Mouse (Mus musculus) limb, embryonic 14.5 days (tissue): Measurements from ENCODE around the gene Ptprn2. TPM values are rescaled to one million over a fixed set of nuclear protein-coding genes. Genes with fewer than 3 reads are reported as not detected.

ENCODE experiments used
- ATAC-seq: fragments of 200-750 bp; cut with Nextera tagmentation; 2 replicates; pipeline ENCODE4 v1.8.0; 2017; ENCODE audit warnings: low read depth, moderate number of reproducible peaks, moderate TSS enrichment; ENCODE audit not compliant: low FRiP score
- DNase-seq: peaks from one replicate; pipeline ENCODE4 v3.0.0-alpha.2; 2015; ENCODE audit warnings: low spot score
- H3K27ac ChIP-seq: fragments of 300-500 bp; sonication (generic); replicated peaks from 2 replicates; pipeline ENCODE4 v1.5.1; 2014; ENCODE audit warnings: low read depth, mild to moderate bottlenecking, low read length, moderate library complexity, mixed read lengths
- H3K27me3 ChIP-seq: fragments of 300-500 bp; sonication (generic); 2 replicates; pipeline ENCODE4 v1.6.1; 2014; ENCODE audit warnings: low read length, mixed read lengths; ENCODE audit not compliant: control insufficient read depth, insufficient read depth
- H3K36me3 ChIP-seq: fragments of 300-500 bp; sonication (generic); 2 replicates; pipeline ENCODE4 v1.6.1; 2014; ENCODE audit warnings: mild to moderate bottlenecking, low read length, moderate library complexity, mixed read lengths; ENCODE audit not compliant: control insufficient read depth, insufficient read depth
- H3K4me1 ChIP-seq: fragments of 300-500 bp; sonication (generic); 2 replicates; pipeline ENCODE4 v1.6.1; 2014; ENCODE audit warnings: antibody characterized with exemption, low read length, mixed read lengths; ENCODE audit not compliant: control insufficient read depth, insufficient read depth
- H3K4me2 ChIP-seq: fragments of 300-500 bp; sonication (generic); replicated peaks from 2 replicates; pipeline ENCODE4 v1.6.1; 2014; ENCODE audit warnings: low read depth, mild to moderate bottlenecking, low read length, moderate library complexity; ENCODE audit not compliant: severe bottlenecking
- H3K4me3 ChIP-seq: fragments of 300-500 bp; sonication (generic); replicated peaks from 2 replicates; pipeline ENCODE4 v1.5.1; 2014; ENCODE audit warnings: low read length
- H3K9ac ChIP-seq: fragments of 300-500 bp; sonication (generic); 2 replicates; pipeline ENCODE4 v1.6.1; 2014; ENCODE audit warnings: mild to moderate bottlenecking, low read depth, low read length, moderate library complexity; ENCODE audit not compliant: severe bottlenecking
- H3K9me3 ChIP-seq: fragments of 300-500 bp; sonication (generic); 2 replicates; pipeline ENCODE4 v1.6.1; 2016; ENCODE audit warnings: low read length; ENCODE audit not compliant: control insufficient read depth
- POLR2A ChIP-seq: fragments of 200-500 bp; IDR thresholded peaks from 2 replicates; pipeline ENCODE4 v1.8.0; 2012; ENCODE audit warnings: inconsistent platforms, mild to moderate bottlenecking, moderate library complexity, borderline replicate concordance; ENCODE audit not compliant: insufficient read depth, insufficient read length; ENCODE audit errors: extremely low read depth
- WGBS: fragments of 180-500 bp; shearing (Covaris S2); extraction: QIAGEN DNeasy Blood & Tissue Kit; methylation state at CpG from one replicate; pipeline ENCODE4 v1.1.7; 2014; 5-methylcytosine and 5-hydroxymethylcytosine counted together
- polyA plus RNA-seq, 2 experiments: library from polyadenylated mRNA; depleted of rRNA in 1 of 2; stranded (reverse) in 1 of 2; unstranded in 1 of 2; fragments of >200 nt; fragmentation: Nextera tagmentation in 1 of 2; extraction: Ambion mirVana in 1 of 2; gene quantifications; 2 replicates each; pipeline versions ENCODE4 v1.2.1 to v1.2.3; 2012 to 2014

The Ptprn2 gene
- polyA plus RNA-seq, 2 experiments = 0.08 to 0.65 TPM

DNA sequence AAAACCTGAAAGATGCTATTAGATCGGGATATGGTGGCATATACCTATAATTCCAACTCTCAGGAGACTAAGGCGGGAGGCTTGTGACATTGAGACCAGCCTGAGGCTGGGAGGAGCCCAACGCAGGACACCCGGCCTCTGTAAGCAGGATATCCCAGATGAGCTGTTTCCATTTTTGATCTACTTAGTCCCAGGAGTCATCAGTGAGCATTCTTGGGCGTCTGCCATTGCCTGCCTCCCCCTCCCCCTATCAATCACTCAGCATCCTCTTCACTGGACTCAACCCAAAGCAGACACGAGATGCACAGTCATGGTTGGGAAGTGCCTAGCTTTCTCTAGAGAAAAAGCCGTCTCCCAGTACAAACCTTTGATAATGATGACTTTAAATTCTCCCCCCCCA, 756.7 kb downstream of the Ptprn2 start:
- no peak overlapping the region for H3K4me2 ChIP-seq
- ATAC-seq = no peak
- H3K4me3 ChIP-seq = no peak overlapping the region
- H3K9me3 ChIP-seq = no peaks in the 10 kb centered on the region
- DNase-seq = no peak
- H3K9ac ChIP-seq = no peak overlapping the region
- H3K4me1 ChIP-seq = no peaks in the 10 kb centered on the region
- 70% methylated on average over 7 of the region's 7 CpGs for WGBS
- H3K27me3 ChIP-seq = no peaks in the 10 kb centered on the region
- H3K36me3 ChIP-seq = no peaks in the 10 kb centered on the region
- H3K27ac ChIP-seq = no peak overlapping the region
- TF ChIP-seq POLR2A = no peak

DNA sequence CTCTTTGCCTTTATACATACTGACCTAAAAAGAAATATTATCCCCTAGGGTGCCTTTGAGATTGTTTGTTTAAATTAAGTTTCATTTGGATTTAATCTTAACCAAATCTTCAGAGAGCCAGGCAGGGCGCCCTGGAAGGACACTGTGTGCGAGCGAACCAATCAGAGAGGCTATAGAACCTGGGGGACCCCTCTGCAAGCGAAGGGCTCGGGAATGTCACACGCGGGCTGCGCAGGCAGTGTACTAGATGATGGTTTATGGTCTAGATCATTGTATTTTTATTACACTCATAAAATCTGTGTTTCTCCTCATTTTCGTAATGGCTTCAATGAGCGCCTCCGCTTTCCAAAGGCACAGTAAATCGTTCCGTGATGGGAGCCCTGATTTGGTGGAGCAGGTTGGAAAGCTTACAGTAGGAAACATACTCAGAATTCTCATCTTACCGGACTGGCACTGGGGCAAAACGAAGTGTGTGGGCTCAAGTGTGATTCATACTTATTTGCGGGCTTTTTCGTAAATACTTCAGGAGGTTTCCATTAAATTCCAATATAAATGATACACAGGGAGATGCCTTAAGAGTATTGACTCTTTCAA, 760.5 kb downstream of the Ptprn2 start:
- DNase-seq (peak; percentile 51), ATAC-seq (peak; percentile 75)
- 19% methylated on average over 17 of the region's 17 CpGs for WGBS
- Histone ChIP-seq H3K4me3 (no peak overlapping the region), H3K27me3 (no peaks in the 10 kb centered on the region), H3K36me3 (no peaks in the 10 kb centered on the region), H3K9ac (no peak overlapping the region), H3K9me3 (no peaks in the 10 kb centered on the region), H3K4me1 (peaks cover 9% of the 10 kb centered on the region), H3K4me2 (peak overlapping the region; percentile 18), H3K27ac (no peak overlapping the region)
- TF ChIP-seq POLR2A = no peak

DNA sequence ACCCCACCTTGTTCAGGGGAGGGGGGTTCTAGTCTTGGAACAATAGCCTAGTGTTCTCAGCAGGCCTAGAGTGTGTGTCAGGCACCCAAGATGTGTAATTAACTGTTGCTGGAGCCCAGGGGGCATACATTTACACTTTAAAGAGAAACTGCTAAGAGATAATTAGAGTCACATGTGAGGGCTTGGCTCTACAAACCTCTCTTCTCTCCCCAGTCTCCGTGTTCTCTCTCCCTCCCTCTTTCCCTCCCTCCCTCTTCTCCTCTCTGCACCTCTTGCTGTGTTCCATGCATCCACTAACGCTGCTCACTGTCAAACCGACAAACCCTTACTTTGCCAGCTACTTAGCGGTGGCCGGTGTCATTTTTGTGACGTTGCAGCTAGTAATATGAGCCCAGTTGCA, 764.9 kb downstream of the Ptprn2 start:
- Histone ChIP-seq H3K9me3 (no peaks in the 10 kb centered on the region), H3K9ac (no peak overlapping the region), H3K27ac (peak overlapping the region; percentile 19; the same call in 1 of the 2 replicates), H3K4me2 (peak overlapping the region; percentile 18; the same call in 1 of the 2 replicates), H3K4me1 (peaks cover 23% of the 10 kb centered on the region), H3K36me3 (no peaks in the 10 kb centered on the region), H3K27me3 (no peaks in the 10 kb centered on the region), H3K4me3 (no peak overlapping the region)
- TF ChIP-seq POLR2A = no peak
- 0 out of 2 replicates have a peak, but pooled peaks have one; percentile 16 for ATAC-seq
- DNase-seq = no peak
- WGBS = 2% methylated on average over 6 of the region's 6 CpGs

DNA sequence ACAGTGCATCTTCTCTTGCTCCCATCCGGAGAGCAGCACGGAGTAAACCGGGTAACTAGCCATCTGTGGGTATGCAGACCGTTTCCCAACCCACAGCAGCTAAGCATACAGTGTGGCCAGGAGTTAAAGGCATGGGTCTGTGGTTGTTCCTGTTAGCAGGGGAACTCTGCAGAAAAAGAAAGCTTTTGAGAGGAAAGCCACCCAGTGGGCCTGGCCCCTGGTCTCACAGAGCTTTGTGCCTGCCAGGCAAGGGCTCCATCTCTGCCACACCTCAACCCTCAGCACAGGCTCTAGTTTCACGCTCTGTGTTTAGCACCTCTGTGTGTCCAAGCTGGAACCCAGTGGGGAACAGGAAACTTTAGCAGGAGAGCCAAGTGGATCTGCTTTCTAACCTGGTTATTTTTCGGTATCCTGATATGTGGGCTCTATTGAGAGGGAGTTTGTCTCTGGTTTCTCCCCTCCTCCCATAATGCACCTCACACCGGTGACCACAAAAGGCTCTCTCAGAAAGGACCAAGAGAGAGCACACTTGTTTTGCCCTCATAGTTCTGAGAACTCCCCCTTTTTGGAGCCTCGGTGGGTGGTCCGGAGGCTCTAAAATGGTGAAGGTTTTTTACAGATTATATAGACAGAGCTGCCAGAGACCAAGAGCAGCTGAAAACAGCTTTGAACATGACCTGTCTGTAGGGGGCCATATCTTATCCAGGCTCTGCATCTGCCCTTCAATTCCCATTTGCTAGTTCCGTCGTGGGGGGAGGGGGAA, 766.3 kb downstream of the Ptprn2 start:
- Histone ChIP-seq H3K9ac (no peak overlapping the region), H3K27ac (peak overlapping the region; percentile 72), H3K36me3 (no peaks in the 10 kb centered on the region), H3K4me3 (no peak overlapping the region), H3K4me1 (peaks cover 23% of the 10 kb centered on the region), H3K9me3 (no peaks in the 10 kb centered on the region), H3K27me3 (no peaks in the 10 kb centered on the region), H3K4me2 (no peak overlapping the region; the same call in 1 of the 2 replicates)
- ATAC-seq (peak; percentile 74), DNase-seq (peak; percentile 38)
- 19% methylated on average over 11 of the region's 11 CpGs for WGBS
- no peak for TF ChIP-seq POLR2A

DNA sequence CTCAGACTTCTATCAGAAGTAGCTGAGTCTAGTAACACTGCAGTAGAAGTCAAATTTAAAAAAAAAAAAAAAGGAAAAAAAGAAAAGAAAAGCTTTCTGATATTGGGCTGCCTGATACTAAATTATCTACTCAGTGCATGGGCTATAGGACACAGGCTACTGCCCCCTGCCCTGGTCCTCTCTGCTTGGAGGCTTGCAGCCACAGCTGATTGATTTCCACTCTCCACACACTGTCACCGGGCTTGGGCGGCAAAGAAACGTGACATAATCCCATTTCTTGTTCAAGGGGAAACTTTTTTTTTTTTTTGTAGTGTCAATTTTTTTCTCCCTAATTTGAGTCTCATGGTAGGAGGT, 766.9 kb downstream of the Ptprn2 start:
- H3K9me3 ChIP-seq = no peaks in the 10 kb centered on the region
- H3K4me2 ChIP-seq = no peak overlapping the region
- H3K27me3 ChIP-seq = no peaks in the 10 kb centered on the region
- no peak overlapping the region for H3K9ac ChIP-seq
- 22% methylated on average over 3 of the region's 3 CpGs for WGBS
- peaks cover 23% of the 10 kb centered on the region for H3K4me1 ChIP-seq
- H3K36me3 ChIP-seq = no peaks in the 10 kb centered on the region
- 0 out of 2 replicates have a peak, but pooled peaks have one; percentile 17 for ATAC-seq
- no peak for TF ChIP-seq POLR2A
- DNase-seq = no peak
- H3K27ac ChIP-seq = peak overlapping the region; percentile 72; the same call in 1 of the 2 replicates
- H3K4me3 ChIP-seq = no peak overlapping the region
